Mouse (Mus musculus) monocyte, adult 59 days (primary cell): ENCODE results near the gene Gm5936. TPM values are rescaled to one million over a fixed set of nuclear protein-coding genes. Genes with fewer than 3 reads are reported as not detected.

Experiments used
- total RNA-seq, 2 experiments: library from RNA; stranded (reverse); gene quantifications; one replicate each; pipeline ENCODE4 v1.2.4; 2023

Gene Gm5936
- total RNA-seq = not detected

DNA sequence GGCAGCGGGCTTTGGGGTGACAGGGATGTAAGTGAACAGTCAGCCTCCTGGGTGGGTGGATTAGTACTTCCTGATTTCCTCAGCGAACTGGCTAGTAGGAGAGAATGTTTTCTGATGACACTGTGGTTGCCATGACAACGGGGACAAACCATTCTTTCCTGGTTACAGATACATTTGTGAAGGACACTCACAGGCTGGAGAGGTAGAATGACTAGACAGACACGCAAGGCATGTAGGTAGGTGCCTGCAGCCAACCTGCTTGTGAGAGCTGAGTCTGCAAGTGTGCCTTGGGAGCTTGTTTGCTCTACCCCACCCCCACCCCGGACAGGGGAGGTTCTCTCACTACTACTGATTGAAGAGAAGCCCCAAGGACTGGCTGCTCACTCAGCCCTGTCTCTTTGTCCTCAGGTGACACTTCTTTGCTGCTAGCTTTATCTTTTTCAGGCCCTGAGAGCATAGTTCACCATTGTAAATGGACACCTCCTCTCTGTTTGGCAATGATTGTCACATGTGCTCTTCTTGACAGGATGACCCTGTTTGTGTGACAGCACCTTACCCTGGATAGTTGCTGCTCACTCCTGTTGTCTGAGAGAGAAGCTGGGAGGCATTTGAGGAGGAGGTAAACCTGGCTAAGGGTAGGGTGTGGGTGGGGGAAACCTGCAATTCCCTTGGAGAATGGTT is at the start of gene Gm5936:
Gene Gm5936 (plus strand): TSS at position 355 of the 681 bp plus-strand sequence.

Other genes starting within 250 kb of the Gm5936 start
- gene Olfr1325, start 244.5 kb upstream of the Gm5936 start, total RNA-seq = not detected
- not detected for gene Gm5640, start 191.6 kb upstream of the Gm5936 start, total RNA-seq
- gene Gm6890, start 96.3 kb upstream of the Gm5936 start, total RNA-seq = not detected
- 10 to 100 TPM; 13.8 to 13.9 TPM for gene Gab3, start 248.3 kb downstream of the Gm5936 start, total RNA-seq